Mouse (Mus musculus): ENCODE data around the gene Eif1ad. TPM values are rescaled to one million over a fixed set of nuclear protein-coding genes. Genes with fewer than 3 reads are reported as not detected.
"Not testable (repeated sequence)": the region's sequence is repeated elsewhere in the genome, so short reads cannot be mapped to it uniquely, and the experiment has no call there.

The Eif1ad gene
- polyA plus RNA-seq, 1 experiment from 2014 or later: 57.1 TPM

GRCm38 (mm10) chr19:5388588-5389242, 22.2 kb downstream of the Eif1ad start, which contains the start of gene Sart1:
Sart1 (minus strand) TSS chr19:5388703.
- H3K27me3 ChIP-seq (ENCODE audit: control insufficient read depth, insufficient read depth, low read length): no peaks in the 10 kb centered on the region
- H3K36me3 ChIP-seq (ENCODE audit: control insufficient read depth, insufficient read depth, low read length): peaks cover 25% of the 10 kb centered on the region
- peak within 1 kb of the TSS; percentile 95 for H3K9ac ChIP-seq (ENCODE audit: low read depth, low read length)
- peaks cover 16% of the 10 kb centered on the region for H3K4me1 ChIP-seq (ENCODE audit: control insufficient read depth, insufficient read depth, low read length)
- peak within 1 kb of the TSS; percentile 86 for H3K27ac ChIP-seq (ENCODE audit: low read depth, low read length)
- WGBS: 1% methylated on average over 43 of the region's 43 CpGs
- H3K4me3 ChIP-seq (ENCODE audit: low read length): peak within 1 kb of the TSS; percentile 97
- no peaks in the 10 kb centered on the region for H3K9me3 ChIP-seq (ENCODE audit: control insufficient read depth, low read length)
- H3K4me2 ChIP-seq (replicated peaks; ENCODE audit: low read depth, low read length): peak within 1 kb of the TSS; percentile 72
- ATAC-seq (ENCODE audit: low FRiP score, low TSS enrichment): peak; percentile 95

GRCm38 (mm10) chr19:5389647-5390046, 23.1 kb downstream of the Eif1ad start:
- peak overlapping the region; percentile 60 for H3K4me2 ChIP-seq (replicated peaks; ENCODE audit: low read depth, low read length)
- H3K27me3 ChIP-seq (ENCODE audit: control insufficient read depth, insufficient read depth, low read length): no peaks in the 10 kb centered on the region
- H3K4me1 ChIP-seq (ENCODE audit: control insufficient read depth, insufficient read depth, low read length): peaks cover 16% of the 10 kb centered on the region
- H3K9ac ChIP-seq (ENCODE audit: low read depth, low read length): peak overlapping the region; percentile 47; the same call in 1 of the 2 replicates
- no peaks in the 10 kb centered on the region for H3K9me3 ChIP-seq (ENCODE audit: control insufficient read depth, low read length)
- peak overlapping the region; percentile 97 for H3K4me3 ChIP-seq (ENCODE audit: low read length)
- peak overlapping the region; percentile 6; the same call in 1 of the 2 replicates for H3K27ac ChIP-seq (ENCODE audit: low read depth, low read length)
- ATAC-seq (ENCODE audit: low FRiP score, low TSS enrichment): no peak; the same call in 1 of the 2 replicates
- 22% methylated on average over 12 of the region's 12 CpGs for WGBS
- peaks cover 16% of the 10 kb centered on the region for H3K36me3 ChIP-seq (ENCODE audit: control insufficient read depth, insufficient read depth, low read length)

GRCm38 (mm10) chr19:5390416-5390815, 23.9 kb downstream of the Eif1ad start:
- peaks cover 8% of the 10 kb centered on the region; the same call in 1 of the 2 replicates for H3K36me3 ChIP-seq (ENCODE audit: control insufficient read depth, insufficient read depth, low read length)
- H3K4me3 ChIP-seq (ENCODE audit: low read length): peak overlapping the region; percentile 97
- ATAC-seq (ENCODE audit: low FRiP score, low TSS enrichment): no peak
- peak overlapping the region; percentile 60 for H3K4me2 ChIP-seq (replicated peaks; ENCODE audit: low read depth, low read length)
- H3K9me3 ChIP-seq (ENCODE audit: control insufficient read depth, low read length): no peaks in the 10 kb centered on the region
- peak overlapping the region; percentile 6; the same call in 1 of the 2 replicates for H3K27ac ChIP-seq (ENCODE audit: low read depth, low read length)
- no peaks in the 10 kb centered on the region for H3K27me3 ChIP-seq (ENCODE audit: control insufficient read depth, insufficient read depth, low read length)
- H3K9ac ChIP-seq (ENCODE audit: low read depth, low read length): peak overlapping the region; percentile 47; the same call in 1 of the 2 replicates
- WGBS: 69% methylated on average over 8 of the region's 8 CpGs
- H3K4me1 ChIP-seq (ENCODE audit: control insufficient read depth, insufficient read depth, low read length): peaks cover 16% of the 10 kb centered on the region

- WGBS: 66% methylated on average over 4 of the region's 4 CpGs
- ATAC-seq (ENCODE audit: low FRiP score, low TSS enrichment): no peak
- no peak overlapping the region for H3K27ac ChIP-seq (ENCODE audit: low read depth, low read length)
- no peak overlapping the region for H3K4me3 ChIP-seq (ENCODE audit: low read length)
- peaks cover 8% of the 10 kb centered on the region; the same call in 1 of the 2 replicates for H3K4me1 ChIP-seq (ENCODE audit: control insufficient read depth, insufficient read depth, low read length)
- H3K36me3 ChIP-seq (ENCODE audit: control insufficient read depth, insufficient read depth, low read length): no peaks in the 10 kb centered on the region
- no peaks in the 10 kb centered on the region for H3K9me3 ChIP-seq (ENCODE audit: control insufficient read depth, low read length)
- H3K9ac ChIP-seq (ENCODE audit: low read depth, low read length): no peak overlapping the region
- no peak overlapping the region for H3K4me2 ChIP-seq (replicated peaks; ENCODE audit: low read depth, low read length)
- H3K27me3 ChIP-seq (ENCODE audit: control insufficient read depth, insufficient read depth, low read length): no peaks in the 10 kb centered on the region
These were observed 26.4 kb downstream of the Eif1ad start for GRCm38 (mm10) chr19:5392892-5393291.

- H3K4me3 ChIP-seq (ENCODE audit: low read length): no peak overlapping the region
- H3K36me3 ChIP-seq (ENCODE audit: control insufficient read depth, insufficient read depth, low read length): no peaks in the 10 kb centered on the region
- H3K4me1 ChIP-seq (ENCODE audit: control insufficient read depth, insufficient read depth, low read length): peaks cover 8% of the 10 kb centered on the region; the same call in 1 of the 2 replicates
- H3K27ac ChIP-seq (ENCODE audit: low read depth, low read length): no peak overlapping the region
- WGBS: 51% methylated on average over 10 of the region's 10 CpGs
- H3K9me3 ChIP-seq (ENCODE audit: control insufficient read depth, low read length): no peaks in the 10 kb centered on the region
- no peaks in the 10 kb centered on the region for H3K27me3 ChIP-seq (ENCODE audit: control insufficient read depth, insufficient read depth, low read length)
- H3K9ac ChIP-seq (ENCODE audit: low read depth, low read length): no peak overlapping the region
- H3K4me2 ChIP-seq (replicated peaks; ENCODE audit: low read depth, low read length): no peak overlapping the region
- ATAC-seq (ENCODE audit: low FRiP score, low TSS enrichment): no peak
These were observed 27.6 kb downstream of the Eif1ad start for GRCm38 (mm10) chr19:5394168-5394567.

GRCm38 (mm10) chr19:5395371-5395770, 28.8 kb downstream of the Eif1ad start:
- H3K4me2 ChIP-seq (replicated peaks; ENCODE audit: low read depth, low read length): no peak overlapping the region
- H3K9ac ChIP-seq (ENCODE audit: low read depth, low read length): no peak overlapping the region
- ATAC-seq (ENCODE audit: low FRiP score, low TSS enrichment): no peak
- H3K36me3 ChIP-seq (ENCODE audit: control insufficient read depth, insufficient read depth, low read length): no peaks in the 10 kb centered on the region
- WGBS: 75% methylated on average over 4 of the region's 4 CpGs
- no peak overlapping the region for H3K27ac ChIP-seq (ENCODE audit: low read depth, low read length)
- no peaks in the 10 kb centered on the region for H3K27me3 ChIP-seq (ENCODE audit: control insufficient read depth, insufficient read depth, low read length)
- H3K9me3 ChIP-seq (ENCODE audit: control insufficient read depth, low read length): no peaks in the 10 kb centered on the region
- 0 out of 2 replicates have a peak, but pooled peaks cover 1% of the 10 kb centered on the region for H3K4me1 ChIP-seq (ENCODE audit: control insufficient read depth, insufficient read depth, low read length)
- H3K4me3 ChIP-seq (ENCODE audit: low read length): no peak overlapping the region

GRCm38 (mm10) chr19:5401073-5401472, 34.5 kb downstream of the Eif1ad start:
- not testable (repeated sequence) for H3K27me3 ChIP-seq (ENCODE audit: control insufficient read depth, insufficient read depth, low read length); H3K4me3 ChIP-seq (ENCODE audit: low read length); ATAC-seq (ENCODE audit: low FRiP score, low TSS enrichment); H3K9me3 ChIP-seq (ENCODE audit: control insufficient read depth, low read length); H3K4me2 ChIP-seq (replicated peaks; ENCODE audit: low read depth, low read length); H3K9ac ChIP-seq (ENCODE audit: low read depth, low read length); H3K4me1 ChIP-seq (ENCODE audit: control insufficient read depth, insufficient read depth, low read length); H3K27ac ChIP-seq (ENCODE audit: low read depth, low read length); H3K36me3 ChIP-seq (ENCODE audit: control insufficient read depth, insufficient read depth, low read length)
- WGBS: 74% methylated on average over 4 of the region's 4 CpGs

GRCm38 (mm10) chr19:5402293-5402692, 35.8 kb downstream of the Eif1ad start, which contains the start of gene Tsga10ip:
Tsga10ip (minus strand) TSS chr19:5402526.
- no peaks in the 10 kb centered on the region for H3K27me3 ChIP-seq (ENCODE audit: control insufficient read depth, insufficient read depth, low read length)
- no peak within 1 kb of the TSS for H3K27ac ChIP-seq (ENCODE audit: low read depth, low read length)
- H3K9me3 ChIP-seq (ENCODE audit: control insufficient read depth, low read length): no peaks in the 10 kb centered on the region
- 78% methylated on average over 8 of the region's 8 CpGs for WGBS
- H3K4me2 ChIP-seq (replicated peaks; ENCODE audit: low read depth, low read length): no peak within 1 kb of the TSS
- ATAC-seq (ENCODE audit: low FRiP score, low TSS enrichment): no peak
- H3K4me3 ChIP-seq (ENCODE audit: low read length): no peak within 1 kb of the TSS
- H3K4me1 ChIP-seq (ENCODE audit: control insufficient read depth, insufficient read depth, low read length): no peaks in the 10 kb centered on the region
- H3K9ac ChIP-seq (ENCODE audit: low read depth, low read length): no peak within 1 kb of the TSS
- H3K36me3 ChIP-seq (ENCODE audit: control insufficient read depth, insufficient read depth, low read length): no peaks in the 10 kb centered on the region

GRCm38 (mm10) chr19:5405924-5406323, 39.4 kb downstream of the Eif1ad start:
- peak overlapping the region; percentile 26; the same call in 1 of the 2 replicates for H3K27ac ChIP-seq (ENCODE audit: low read depth, low read length)
- H3K4me2 ChIP-seq (replicated peaks; ENCODE audit: low read depth, low read length): peak overlapping the region; percentile 52
- H3K4me3 ChIP-seq (ENCODE audit: low read length): peak overlapping the region; percentile 39
- 0 out of 2 replicates have a peak, but pooled peaks cover 3% of the 10 kb centered on the region for H3K4me1 ChIP-seq (ENCODE audit: control insufficient read depth, insufficient read depth, low read length)
- no peak for ATAC-seq (ENCODE audit: low FRiP score, low TSS enrichment)
- peak overlapping the region; percentile 51; the same call in 1 of the 2 replicates for H3K9ac ChIP-seq (ENCODE audit: low read depth, low read length)
- no peaks in the 10 kb centered on the region for H3K9me3 ChIP-seq (ENCODE audit: control insufficient read depth, low read length)
- H3K27me3 ChIP-seq (ENCODE audit: control insufficient read depth, insufficient read depth, low read length): no peaks in the 10 kb centered on the region
- WGBS: 14% methylated on average over 7 of the region's 7 CpGs
- 0 out of 2 replicates have a peak, but pooled peaks cover 4% of the 10 kb centered on the region for H3K36me3 ChIP-seq (ENCODE audit: control insufficient read depth, insufficient read depth, low read length)
